Mouse (Mus musculus) CD4-positive helper T cell, adult 2 months (primary cell): ENCODE measurements around the gene Atp1b1.
A peak's percentile ranks its signal among the peaks of the same experiment; 100 is the strongest.

Source experiments
- DNase-seq: peaks from one replicate; pipeline ENCODE4 v3.0.0-alpha.2; 2012; ENCODE audit warnings: low read depth, missing footprints, low spot score

The Atp1b1 gene

DNA sequence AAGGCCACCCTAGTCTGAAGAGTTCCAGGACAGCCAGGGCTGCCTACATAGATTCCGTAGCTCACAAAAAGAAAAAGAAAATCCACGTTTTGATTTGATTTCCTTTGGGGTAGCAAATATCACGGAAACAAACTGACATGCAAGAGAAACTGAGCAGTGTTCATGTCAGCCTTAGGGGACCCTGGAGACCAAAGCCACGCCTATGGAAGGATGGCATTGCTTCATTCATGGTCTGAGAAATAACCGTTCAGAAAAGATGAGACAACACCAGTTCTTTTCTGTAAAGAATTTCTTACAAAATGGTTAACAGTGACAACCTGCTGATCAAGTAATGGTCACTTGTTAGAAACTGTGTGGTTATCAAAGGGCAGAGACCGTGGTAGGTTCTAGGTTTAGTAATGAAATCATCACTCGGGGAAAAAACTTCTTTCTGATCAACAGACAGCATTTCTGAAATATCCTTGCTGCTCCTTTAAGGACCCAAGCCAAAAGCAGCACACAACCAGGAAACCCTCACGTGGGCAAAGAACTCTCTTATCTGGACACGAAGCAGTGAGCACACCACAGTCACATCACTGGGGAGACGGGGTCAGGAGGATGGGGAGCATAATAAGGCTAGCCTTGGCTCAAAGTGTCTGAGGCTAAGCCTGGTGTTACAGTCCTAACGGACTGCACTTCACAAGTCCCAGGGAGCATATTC lies 17.3 kb downstream of the Atp1b1 start:
- no peak for DNase-seq

- DNase-seq, result no peak
These were observed 17.9 kb downstream of the Atp1b1 start for GRCm38 (mm10) chr1:164440230-164440629.

DNA sequence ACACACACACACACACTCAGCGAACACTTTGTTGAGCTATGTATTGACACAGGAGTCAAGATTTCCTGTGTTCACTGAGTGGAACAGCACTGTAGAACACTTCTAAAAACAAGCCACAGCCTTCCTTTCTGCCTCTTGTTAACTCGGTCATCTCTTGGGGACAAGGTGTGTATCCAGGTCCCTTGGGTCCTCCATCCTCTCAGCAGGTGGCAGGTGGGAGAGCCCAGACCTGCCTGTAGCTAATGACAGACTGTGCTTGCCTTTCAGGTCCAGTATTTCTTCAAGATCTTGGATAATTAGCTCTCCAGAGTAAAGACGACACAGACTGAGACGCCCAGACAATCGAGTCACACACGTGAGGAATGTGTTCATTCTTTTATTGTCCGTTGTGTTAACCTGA lies 21.4 kb downstream of the Atp1b1 start:
- DNase-seq, result no peak

DNA sequence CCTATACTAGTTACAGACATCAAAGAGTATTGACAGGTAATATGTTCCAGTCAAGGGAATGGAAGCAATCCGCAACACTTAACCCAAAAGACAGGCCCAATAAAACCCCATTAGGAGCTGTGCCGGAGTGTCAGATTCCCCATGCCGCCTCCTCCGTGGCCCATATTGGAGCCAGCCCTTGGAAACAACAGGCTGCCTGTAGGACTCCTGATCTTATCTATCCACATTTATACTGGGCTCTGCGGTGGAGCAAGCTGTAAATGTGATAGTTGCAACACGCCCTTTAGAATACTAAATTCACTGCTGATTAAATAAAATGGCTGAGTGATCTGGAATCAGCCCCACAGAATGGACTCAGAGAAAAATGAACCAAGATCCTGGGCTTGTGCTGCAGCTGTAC lies 24.1 kb downstream of the Atp1b1 start:
- DNase-seq, result no peak

GRCm38 (mm10) chr1:164432649-164433048 lies 25.5 kb downstream of the Atp1b1 start:
- no peak for DNase-seq

GRCm38 (mm10) chr1:164428644-164429043 lies 29.5 kb downstream of the Atp1b1 start:
- DNase-seq, result no peak

DNA sequence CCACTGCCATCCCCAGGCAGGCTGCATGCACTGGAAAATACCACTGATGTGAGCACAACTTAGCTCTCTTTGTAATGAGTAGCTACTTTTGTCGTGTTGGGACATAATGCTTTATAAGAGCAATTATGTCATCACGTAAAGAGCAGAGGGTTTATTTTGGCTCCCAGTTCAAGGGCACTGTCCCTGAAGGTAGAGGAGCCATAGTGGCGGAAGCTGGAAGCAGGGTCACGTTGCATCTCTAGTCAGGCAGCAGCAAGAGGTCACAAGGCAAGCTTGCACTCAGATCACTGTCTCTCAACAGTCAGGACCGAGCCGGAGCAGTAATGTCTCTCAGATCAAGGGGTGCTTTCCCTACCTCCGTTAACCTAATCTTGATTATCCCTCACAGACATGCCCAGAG lies 30.4 kb downstream of the Atp1b1 start:
- no peak for DNase-seq

DNA sequence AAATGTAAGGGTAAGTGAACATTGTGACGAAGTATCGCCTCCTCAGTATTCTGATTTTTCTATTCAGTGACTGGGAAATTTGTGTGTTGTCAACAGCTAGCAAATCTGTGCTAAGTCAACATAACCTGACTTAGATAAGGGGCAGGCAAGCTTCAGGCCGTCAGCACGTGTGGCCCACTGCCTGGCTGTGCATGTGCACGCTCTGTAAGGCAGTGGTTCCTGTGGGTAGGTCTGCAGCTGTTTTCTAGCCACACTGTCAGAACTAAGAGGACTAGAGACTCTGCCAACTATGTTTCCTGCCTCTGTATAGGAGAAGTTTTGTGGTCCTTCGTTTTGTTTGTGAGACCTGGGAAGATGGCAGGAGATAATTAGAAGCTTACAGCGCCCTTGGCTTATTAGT lies 31.9 kb downstream of the Atp1b1 start:
- DNase-seq, result no peak

DNA sequence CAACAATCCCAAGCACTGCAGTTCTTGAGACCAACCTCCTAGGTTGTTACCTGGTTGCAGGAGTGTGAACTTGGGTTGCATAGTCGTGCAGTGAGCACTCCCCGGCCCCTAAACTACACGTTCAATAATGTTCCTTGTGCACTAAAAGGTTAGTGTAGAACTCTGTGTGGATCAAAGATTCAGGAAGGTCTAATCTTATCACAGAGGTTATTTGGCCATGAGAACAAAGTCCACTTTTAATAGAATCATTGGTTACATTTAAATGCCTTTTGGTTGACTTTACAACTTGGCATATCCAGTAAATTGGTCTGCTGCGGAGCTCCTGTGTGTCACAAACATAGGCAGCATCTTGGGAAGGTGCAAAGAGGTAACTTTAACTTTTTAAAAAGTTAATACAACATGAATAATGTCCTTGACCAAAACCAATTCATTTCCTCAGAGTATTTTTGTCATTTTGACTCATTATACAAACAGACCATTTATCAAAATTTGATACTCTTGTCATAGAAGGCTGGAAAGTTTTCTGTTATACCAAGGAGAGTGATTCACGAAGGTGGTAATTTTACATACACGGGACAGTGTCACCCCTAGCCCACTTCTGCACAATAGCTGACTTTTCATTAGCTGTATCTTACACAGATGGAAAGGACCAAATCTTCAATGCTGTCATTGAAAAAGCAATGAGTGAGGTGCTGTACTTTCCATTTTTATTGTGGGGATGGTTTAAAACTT lies 37.4 kb downstream of the Atp1b1 start:
- no peak for DNase-seq

- DNase-seq, result no peak
These were observed 38.8 kb downstream of the Atp1b1 start for GRCm38 (mm10) chr1:164419401-164419800.

- DNase-seq, result no peak
These were observed 39.8 kb downstream of the Atp1b1 start for GRCm38 (mm10) chr1:164418320-164418719.

- no peak for DNase-seq
These were observed 40.6 kb downstream of the Atp1b1 start for GRCm38 (mm10) chr1:164417604-164418003.

- DNase-seq, result no peak
These were observed 41.3 kb downstream of the Atp1b1 start for GRCm38 (mm10) chr1:164416692-164417394.

GRCm38 (mm10) chr1:164415347-164415751 lies 42.8 kb downstream of the Atp1b1 start:
- DNase-seq, result no peak

DNA sequence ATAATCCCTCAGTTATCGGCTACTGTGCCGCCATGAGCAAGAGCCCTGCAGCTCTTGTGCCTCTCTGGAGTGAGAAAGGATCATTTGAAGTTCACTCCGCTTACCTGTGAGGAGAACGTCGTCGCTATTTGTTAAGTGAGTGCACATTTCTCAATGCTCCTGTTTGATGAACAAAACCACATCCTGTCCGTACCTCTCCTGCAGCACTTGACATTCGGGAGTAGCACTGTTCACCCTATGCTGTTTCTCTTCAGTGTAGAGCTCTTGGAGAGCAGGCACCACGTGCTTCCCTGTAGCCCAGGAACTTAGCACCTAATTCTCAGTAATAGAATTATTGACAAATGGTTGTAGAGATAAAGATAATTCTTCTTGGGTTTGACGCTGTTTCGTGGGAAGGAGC lies 44.5 kb downstream of the Atp1b1 start:
- peak; percentile 54 for DNase-seq

DNA sequence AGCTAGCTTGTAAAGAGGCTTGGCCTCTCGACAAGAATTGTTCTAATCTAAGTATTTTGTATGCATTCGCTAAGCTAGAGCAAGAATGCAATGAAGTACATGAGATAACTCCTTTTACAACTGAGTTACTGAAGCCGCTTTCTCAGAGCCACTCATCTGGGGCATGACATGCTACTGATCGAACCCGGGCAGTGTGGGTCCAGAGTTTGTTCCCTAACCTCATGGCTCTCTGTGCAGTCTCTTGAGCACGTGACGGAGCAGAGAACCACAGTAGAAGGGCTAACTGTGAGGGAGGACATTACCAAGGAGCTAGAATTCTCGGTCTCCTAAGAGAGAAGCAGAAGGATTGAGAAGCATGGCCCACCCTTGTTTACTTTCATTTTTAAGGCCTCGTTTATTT lies 45.2 kb downstream of the Atp1b1 start:
- no peak for DNase-seq

- no peak for DNase-seq
These were observed 46.8 kb downstream of the Atp1b1 start for GRCm38 (mm10) chr1:164411306-164411705.

DNA sequence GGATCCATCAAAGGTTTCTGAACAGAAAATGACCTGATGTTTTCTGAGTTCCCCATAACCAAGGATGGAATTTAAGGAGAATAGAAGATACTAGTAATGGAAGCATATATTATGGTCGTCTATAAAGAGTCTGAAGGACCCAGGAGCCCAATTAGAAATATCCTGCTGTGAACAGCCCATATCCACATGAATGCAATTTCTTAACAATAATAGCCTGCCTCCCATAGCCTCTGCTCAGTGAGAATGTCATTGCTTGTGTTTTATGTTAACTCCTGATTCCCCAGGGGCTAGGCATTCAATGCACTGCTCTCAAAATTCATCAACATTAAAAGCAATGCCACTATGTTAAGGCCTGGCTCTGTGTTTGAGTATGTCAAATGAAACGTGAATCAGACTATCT lies 49.5 kb downstream of the Atp1b1 start:
- no peak for DNase-seq

DNA sequence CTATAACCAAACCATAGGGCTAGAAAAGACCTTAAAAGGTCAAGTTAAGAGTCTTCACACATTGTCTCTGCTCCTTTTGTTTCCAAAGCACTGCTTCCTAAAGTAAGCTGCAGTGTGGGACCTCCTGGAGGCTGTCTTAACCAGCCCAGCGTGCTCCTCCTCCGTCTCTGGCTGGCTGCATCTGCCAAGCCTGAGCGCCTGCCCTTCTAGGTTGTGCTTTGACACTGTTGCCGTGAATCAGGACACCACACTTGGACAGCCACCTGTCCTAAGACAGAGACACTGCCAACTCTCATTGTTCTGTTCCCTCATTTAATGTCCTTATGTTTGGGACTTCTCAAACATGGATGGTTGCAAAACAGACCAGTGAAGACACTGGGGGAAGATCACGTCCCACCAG lies 51.6 kb downstream of the Atp1b1 start:
- DNase-seq, result no peak

DNA sequence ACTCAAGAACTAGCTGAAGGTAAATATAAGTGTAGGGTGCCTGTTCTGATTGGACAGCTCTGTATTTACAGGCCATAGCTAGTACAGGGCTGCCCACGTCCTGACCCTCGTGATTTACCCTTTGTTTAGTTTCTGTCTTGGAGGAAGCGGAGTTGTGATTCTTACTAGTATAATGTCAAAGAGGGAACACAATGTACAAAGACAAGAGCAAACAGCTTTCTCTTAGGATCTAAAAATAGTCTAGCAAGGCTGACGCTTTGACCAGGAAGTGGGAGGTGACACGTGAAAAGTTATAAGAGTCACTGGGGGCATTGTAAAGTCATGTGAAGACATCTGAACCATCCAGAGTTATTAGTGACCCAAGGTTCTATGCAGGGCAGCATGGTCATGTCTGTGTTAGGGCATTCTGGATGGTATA lies 52.8 kb downstream of the Atp1b1 start:
- DNase-seq, result peak; percentile 4

GRCm38 (mm10) chr1:164399578-164399977 lies 58.6 kb downstream of the Atp1b1 start:
- DNase-seq, result no peak

GRCm38 (mm10) chr1:164397672-164398071 lies 60.5 kb downstream of the Atp1b1 start:
- no peak for DNase-seq
